Mouse (Mus musculus): Measurements from ENCODE around the gene Mcrip2. TPM values are rescaled to one million over a fixed set of nuclear protein-coding genes. Genes with fewer than 3 reads are reported as not detected.
A peak's percentile ranks its signal among the peaks of the same experiment; 100 is the strongest.

The Mcrip2 gene
- polyA plus RNA-seq, 1 experiment from 2014 or later, result 13.6 TPM

DNA sequence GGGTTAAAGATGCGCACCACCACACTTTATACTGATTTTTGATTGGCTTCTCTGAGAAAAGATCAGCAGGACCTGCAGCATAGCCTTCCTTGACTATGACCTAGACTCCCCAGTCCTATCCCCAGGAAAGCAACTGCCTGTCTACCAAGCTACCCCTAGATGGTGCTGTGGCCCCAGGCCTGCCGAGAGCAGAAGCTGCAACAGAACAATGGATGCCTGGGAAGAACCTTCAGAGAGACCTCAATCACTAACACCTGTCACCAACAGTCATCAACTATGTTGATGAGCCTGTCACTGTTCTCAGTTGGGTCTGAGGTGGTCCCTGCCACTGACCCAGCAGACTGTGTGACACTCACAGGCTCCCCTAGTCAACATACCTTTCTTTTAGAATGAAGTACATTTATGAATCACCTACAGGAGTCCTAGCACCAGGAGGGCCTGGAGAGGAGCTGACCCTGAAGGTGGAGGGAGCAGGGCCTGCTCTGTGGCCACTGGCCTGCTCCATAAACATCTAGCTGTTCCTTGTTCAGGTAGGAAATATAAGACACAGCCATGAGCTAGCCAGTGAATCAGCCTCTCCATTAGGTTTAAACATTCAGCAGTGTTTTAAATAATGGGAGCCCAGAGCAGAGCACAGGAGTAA, 25.5 kb upstream of the Mcrip2 start:
- Histone ChIP-seq H3K27me3 (ENCODE audit: low read depth, poor library complexity, severe bottlenecking) (no peaks in the 10 kb centered on the region), H3K36me3 (peaks cover 15% of the 10 kb centered on the region), H3K27ac (peak overlapping the region; percentile 67; the same call in 1 of the 2 replicates), H3K4me1 (peaks cover 15% of the 10 kb centered on the region), H3K9me3 (replicated peaks) (no peaks in the 10 kb centered on the region), H3K4me3 (no peak overlapping the region)
- peak; percentile 68 for DNase-seq (ENCODE audit: low spot score)
- 42% methylated on average over 2 of the region's 2 CpGs for WGBS

DNA sequence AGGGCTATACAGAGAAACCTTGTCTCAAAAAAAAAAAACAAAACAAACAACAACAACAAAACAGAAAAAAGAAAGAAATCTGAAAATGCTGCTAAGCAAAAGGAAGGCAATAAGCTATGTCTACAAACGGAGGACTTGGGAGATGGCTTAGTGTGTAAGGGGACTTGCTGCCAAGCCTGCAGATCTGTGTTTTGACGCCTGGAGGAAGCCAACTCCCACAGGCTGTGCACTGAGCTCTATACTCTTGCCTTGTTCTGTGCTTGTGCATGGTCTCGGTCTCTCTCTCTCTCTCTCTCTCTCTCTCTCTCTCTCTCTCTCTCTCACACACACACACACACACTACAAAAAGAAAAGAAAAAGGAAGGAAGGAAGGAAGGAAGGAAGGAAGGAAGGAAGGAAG, 20.3 kb upstream of the Mcrip2 start:
- H3K4me3 ChIP-seq, result no peak overlapping the region
- peaks cover 7% of the 10 kb centered on the region; the same call in 1 of the 2 replicates for H3K4me1 ChIP-seq
- WGBS, result 91% methylated on average over 3 of the region's 3 CpGs
- no peak for DNase-seq (ENCODE audit: low spot score)
- H3K9me3 ChIP-seq (replicated peaks), result no peaks in the 10 kb centered on the region
- H3K27ac ChIP-seq, result no peak overlapping the region
- peaks cover 58% of the 10 kb centered on the region for H3K36me3 ChIP-seq
- no peaks in the 10 kb centered on the region for H3K27me3 ChIP-seq (ENCODE audit: low read depth, poor library complexity, severe bottlenecking)

DNA sequence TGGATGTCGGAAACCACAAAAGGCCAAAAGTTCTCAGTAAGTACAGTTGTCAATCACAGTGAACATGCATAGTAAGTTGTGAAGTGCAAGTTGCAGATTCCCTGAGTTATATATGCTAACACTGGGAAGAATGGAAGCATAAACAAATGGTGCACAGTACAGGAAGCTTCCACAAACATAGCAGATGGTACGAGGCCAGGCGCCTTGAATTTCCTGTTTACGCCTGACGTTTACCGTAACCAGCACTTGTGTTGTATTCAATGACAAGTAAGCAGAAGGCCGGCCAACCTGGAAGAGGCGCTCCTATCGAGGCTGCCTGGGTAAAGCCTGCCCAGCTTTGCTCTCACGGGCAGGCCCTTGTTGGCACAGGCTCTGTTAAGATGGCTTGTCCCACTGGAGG, 18.9 kb upstream of the Mcrip2 start:
- H3K4me3 ChIP-seq, result no peak overlapping the region
- no peaks in the 10 kb centered on the region for H3K9me3 ChIP-seq (replicated peaks)
- WGBS, result 92% methylated on average over 10 of the region's 10 CpGs
- H3K27ac ChIP-seq, result no peak overlapping the region
- peaks cover 17% of the 10 kb centered on the region for H3K4me1 ChIP-seq
- H3K36me3 ChIP-seq, result peaks cover 72% of the 10 kb centered on the region
- DNase-seq (ENCODE audit: low spot score), result no peak
- no peaks in the 10 kb centered on the region for H3K27me3 ChIP-seq (ENCODE audit: low read depth, poor library complexity, severe bottlenecking)

DNA sequence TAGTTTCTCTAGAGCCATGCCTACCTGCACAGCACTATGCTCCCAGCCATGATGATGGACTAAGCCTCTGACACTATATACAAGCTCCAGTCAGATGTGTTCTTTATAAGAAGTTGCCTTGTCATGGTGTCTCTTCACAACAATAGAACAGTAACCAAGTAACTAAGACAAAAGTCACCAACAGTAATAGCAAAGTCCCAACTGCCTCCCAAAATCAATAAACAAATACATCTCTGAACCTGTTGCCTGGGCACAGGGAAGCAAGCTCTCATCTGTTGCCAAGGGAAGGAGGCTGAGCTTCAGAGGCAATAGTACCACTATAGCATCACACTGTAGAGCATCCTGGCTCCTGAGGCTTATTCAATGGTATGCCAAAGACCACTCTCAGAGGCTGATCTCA, 18.2 kb upstream of the Mcrip2 start:
- Histone ChIP-seq H3K9me3 (replicated peaks) (no peaks in the 10 kb centered on the region), H3K4me3 (no peak overlapping the region), H3K27me3 (ENCODE audit: low read depth, poor library complexity, severe bottlenecking) (no peaks in the 10 kb centered on the region), H3K36me3 (peaks cover 77% of the 10 kb centered on the region), H3K4me1 (peaks cover 24% of the 10 kb centered on the region), H3K27ac (no peak overlapping the region)
- DNase-seq (ENCODE audit: low spot score), result no peak

DNA sequence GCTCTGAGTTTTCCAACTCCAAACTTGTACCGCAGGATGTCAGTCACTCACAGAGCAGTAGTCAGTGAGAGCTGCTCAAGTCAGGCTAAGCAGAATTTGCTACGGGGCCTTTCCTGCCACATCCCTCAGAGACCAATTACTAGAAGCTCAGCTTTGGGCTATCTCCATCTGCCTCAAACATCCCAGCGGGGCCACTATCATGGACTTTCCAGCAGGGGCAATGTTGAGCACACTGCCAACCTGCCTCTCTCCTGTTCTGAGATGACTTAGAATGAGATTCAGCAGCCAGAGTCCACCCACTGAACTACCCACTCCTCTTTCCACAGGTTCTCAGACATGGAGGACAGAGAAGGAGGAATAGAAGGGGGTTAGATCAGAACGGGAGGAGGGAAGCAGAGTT, 17.1 kb upstream of the Mcrip2 start:
- Histone ChIP-seq H3K9me3 (replicated peaks) (no peaks in the 10 kb centered on the region), H3K4me1 (peaks cover 35% of the 10 kb centered on the region), H3K36me3 (peaks cover 76% of the 10 kb centered on the region), H3K27me3 (ENCODE audit: low read depth, poor library complexity, severe bottlenecking) (no peaks in the 10 kb centered on the region), H3K4me3 (no peak overlapping the region), H3K27ac (no peak overlapping the region)
- no peak for DNase-seq (ENCODE audit: low spot score)
- 60% methylated on average over 4 of the region's 4 CpGs for WGBS

DNA sequence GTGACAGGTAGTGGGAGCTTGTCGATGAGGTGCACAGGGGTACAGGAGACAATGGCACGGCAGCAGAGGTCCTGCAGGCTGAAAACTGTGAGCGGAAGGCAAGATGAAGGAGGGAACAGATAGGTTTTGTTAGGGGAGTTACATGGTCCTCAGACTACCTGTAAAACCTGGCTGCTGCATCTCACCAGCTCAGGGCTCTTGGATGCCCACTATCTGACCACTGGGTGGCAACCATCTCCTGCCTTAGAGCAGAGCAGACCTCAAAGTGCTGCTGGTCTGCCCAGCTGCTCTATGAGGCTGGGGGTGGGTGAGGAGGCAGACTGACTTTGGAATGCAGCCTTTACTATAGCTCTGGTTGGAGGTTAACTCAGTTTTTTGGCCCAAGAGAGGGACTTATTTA, 15.3 kb upstream of the Mcrip2 start:
- no peak for DNase-seq (ENCODE audit: low spot score)
- Histone ChIP-seq H3K27ac (no peak overlapping the region), H3K27me3 (ENCODE audit: low read depth, poor library complexity, severe bottlenecking) (no peaks in the 10 kb centered on the region), H3K9me3 (replicated peaks) (no peaks in the 10 kb centered on the region), H3K4me1 (peaks cover 53% of the 10 kb centered on the region), H3K4me3 (no peak overlapping the region), H3K36me3 (peaks cover 71% of the 10 kb centered on the region)
- WGBS, result 86% methylated on average over 3 of the region's 3 CpGs

DNA sequence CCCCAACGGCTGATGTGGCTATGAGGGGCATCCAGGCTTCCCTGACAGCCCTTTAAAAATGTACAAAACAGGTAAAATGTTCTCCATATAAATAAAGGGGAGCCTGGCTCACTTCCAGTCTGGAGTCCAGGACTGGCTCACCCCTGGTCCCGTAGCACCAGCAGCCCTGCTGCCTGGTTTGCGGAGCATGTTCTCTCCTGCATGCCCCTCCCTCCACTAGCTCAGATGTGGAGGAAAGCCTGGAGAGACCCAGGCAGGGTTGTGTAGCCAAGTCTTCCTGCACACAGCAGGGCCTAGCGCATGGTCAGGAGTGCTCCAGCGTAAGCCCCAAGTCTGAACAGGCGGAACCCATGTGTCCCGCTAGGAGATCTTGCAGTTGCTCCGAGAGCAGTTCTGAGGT, 14.7 kb upstream of the Mcrip2 start:
- peak overlapping the region; percentile 79 for H3K27ac ChIP-seq
- no peak for DNase-seq (ENCODE audit: low spot score)

DNA sequence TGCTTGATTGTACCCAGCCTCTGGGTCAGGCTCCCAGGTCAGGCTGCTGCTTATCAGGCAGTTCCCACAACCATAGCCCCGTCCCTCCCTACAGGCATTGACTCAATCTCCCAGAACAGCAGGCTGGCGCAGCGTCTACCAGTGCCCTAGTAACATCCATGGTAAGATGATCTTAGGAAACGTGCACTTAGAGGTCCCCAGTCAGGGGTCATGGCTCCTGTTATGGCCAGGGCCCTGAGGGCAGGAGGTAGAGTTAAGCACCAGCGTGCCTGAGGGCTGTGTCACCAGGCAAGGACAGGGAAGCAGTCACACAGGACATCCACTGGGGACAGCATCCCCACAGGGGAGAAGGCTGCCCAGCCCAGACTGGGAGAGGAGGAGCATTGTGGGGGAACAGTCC, 13.7 kb upstream of the Mcrip2 start:
- peaks cover 64% of the 10 kb centered on the region for H3K4me1 ChIP-seq
- H3K27ac ChIP-seq, result peak overlapping the region; percentile 79
- no peaks in the 10 kb centered on the region for H3K9me3 ChIP-seq (replicated peaks)
- no peak overlapping the region for H3K4me3 ChIP-seq
- peaks cover 71% of the 10 kb centered on the region for H3K36me3 ChIP-seq
- H3K27me3 ChIP-seq (ENCODE audit: low read depth, poor library complexity, severe bottlenecking), result no peaks in the 10 kb centered on the region
- DNase-seq (ENCODE audit: low spot score), result peak; percentile 54
- whole genome bisulfite sequencing, result 16% methylated on average over 5 of the region's 5 CpGs

More for the DNA sequence above, 14.7 kb upstream of the Mcrip2 start:
- Histone ChIP-seq H3K4me1 (peaks cover 58% of the 10 kb centered on the region), H3K4me3 (no peak overlapping the region), H3K36me3 (peaks cover 71% of the 10 kb centered on the region), H3K27me3 (ENCODE audit: low read depth, poor library complexity, severe bottlenecking) (no peaks in the 10 kb centered on the region), H3K9me3 (replicated peaks) (no peaks in the 10 kb centered on the region)
- 90% methylated on average over 8 of the region's 8 CpGs for WGBS

DNA sequence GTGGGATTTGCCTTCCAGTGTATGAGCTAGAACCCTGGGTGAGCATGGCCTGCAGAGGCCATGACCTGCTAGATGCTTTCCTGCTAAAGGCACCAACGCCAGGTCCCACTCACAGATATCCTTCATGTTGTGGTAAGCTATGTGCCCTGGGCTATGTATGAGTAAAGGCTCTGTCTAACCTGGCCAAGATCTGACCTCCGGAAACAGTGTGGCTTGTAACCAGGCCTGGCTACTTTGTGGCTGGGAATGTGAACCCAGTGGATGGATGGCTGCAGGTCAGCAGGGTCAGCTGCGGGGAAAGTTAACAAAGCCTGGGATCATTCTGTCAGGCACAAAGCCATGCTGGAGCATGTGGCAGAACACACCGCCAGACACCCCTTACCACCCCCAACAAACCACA, 13.1 kb upstream of the Mcrip2 start:
- WGBS, result 10% methylated on average over 4 of the region's 4 CpGs
- H3K27ac ChIP-seq, result peak overlapping the region; percentile 79
- peaks cover 71% of the 10 kb centered on the region for H3K36me3 ChIP-seq
- no peak for DNase-seq (ENCODE audit: low spot score)
- H3K4me3 ChIP-seq, result peak overlapping the region; percentile 20; the same call in 1 of the 2 replicates
- H3K4me1 ChIP-seq, result peaks cover 69% of the 10 kb centered on the region
- no peaks in the 10 kb centered on the region for H3K9me3 ChIP-seq (replicated peaks)
- H3K27me3 ChIP-seq (ENCODE audit: low read depth, poor library complexity, severe bottlenecking), result no peaks in the 10 kb centered on the region

DNA sequence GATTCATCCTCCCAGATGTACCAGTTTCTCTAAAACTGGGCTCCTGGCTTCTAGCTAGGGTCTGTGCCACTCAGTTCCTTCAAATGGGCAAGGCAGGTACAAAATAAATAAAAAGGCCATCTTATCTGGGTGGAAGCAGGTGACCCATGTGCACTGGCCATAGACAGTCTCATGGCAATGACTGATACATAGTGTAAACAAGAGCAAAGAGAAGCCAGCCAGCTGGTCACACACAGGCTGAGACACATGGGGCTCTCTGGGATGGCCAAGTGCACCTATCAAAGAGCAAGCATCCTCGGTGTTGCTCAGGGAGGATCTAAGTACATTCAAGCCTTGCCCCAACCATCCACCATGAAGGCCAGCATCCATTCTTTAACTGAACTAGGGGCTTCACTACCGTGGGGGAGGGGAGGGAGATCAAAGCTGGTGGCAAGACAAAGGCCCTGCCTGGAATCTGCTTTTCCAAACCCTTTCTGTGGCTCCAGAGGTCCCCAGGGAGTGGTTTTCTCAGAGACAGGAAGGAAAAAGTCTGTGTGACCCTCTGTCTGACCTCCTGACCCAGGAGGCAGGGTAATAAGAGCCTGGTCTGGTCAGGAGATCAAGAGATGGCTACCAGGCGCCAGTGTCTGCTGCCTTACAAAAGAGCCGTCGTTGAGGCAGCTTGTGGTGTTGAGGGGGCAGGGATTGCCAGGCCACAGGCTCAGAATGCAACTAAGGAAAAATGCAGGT, 12.5 kb upstream of the Mcrip2 start:
- H3K4me3 ChIP-seq, result peak overlapping the region; percentile 20; the same call in 1 of the 2 replicates
- no peaks in the 10 kb centered on the region for H3K9me3 ChIP-seq (replicated peaks)
- DNase-seq (ENCODE audit: low spot score), result peak; percentile 62
- WGBS, result under 1% methylated on average over 5 of the region's 5 CpGs
- peak overlapping the region; percentile 79 for H3K27ac ChIP-seq
- H3K36me3 ChIP-seq, result peaks cover 71% of the 10 kb centered on the region
- H3K4me1 ChIP-seq, result peaks cover 75% of the 10 kb centered on the region
- H3K27me3 ChIP-seq (ENCODE audit: low read depth, poor library complexity, severe bottlenecking), result no peaks in the 10 kb centered on the region

DNA sequence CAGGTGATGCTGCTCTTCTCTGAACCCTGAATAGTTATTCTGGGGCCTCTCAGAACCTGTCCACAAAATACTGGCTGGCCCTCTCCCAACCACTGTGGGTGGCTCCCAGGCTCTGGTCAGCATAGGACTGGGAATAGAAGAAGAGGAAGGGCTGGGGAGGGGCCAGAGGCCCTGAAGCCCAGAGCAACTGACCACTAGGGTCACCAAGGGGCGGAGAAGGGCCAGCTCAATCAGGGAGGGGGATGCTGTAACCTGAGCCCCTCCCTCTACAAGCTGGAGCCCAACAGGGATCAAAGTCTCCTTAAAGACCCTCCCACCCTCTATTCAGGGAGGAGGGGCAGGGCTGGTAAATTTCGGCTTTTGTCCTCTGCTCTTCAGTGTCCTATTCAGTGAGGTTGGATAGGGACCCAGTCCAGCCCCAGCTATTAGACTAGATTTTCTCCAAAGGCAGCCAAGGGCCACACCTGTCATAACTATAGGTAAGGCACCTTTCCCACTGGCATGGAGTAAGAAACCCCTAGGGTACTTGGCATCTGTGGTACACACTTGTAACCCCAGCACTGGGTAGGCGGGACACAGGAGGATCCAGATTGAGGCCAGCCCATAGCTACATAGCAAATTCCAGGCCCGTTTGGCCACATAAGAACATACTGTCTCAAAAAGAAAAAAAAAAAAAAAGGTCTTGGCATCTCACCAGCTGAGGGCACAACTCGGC, 11.8 kb upstream of the Mcrip2 start, which contains the start of gene Wfikkn1:
Gene Wfikkn1, minus strand, starts transcription at position 663 of the 715 bp plus-strand sequence.
- Histone ChIP-seq H3K4me1 (peaks cover 83% of the 10 kb centered on the region), H3K27ac (peak within 1 kb of the TSS; percentile 79), H3K4me3 (peak within 1 kb of the TSS; percentile 20; the same call in 1 of the 2 replicates)

DNA sequence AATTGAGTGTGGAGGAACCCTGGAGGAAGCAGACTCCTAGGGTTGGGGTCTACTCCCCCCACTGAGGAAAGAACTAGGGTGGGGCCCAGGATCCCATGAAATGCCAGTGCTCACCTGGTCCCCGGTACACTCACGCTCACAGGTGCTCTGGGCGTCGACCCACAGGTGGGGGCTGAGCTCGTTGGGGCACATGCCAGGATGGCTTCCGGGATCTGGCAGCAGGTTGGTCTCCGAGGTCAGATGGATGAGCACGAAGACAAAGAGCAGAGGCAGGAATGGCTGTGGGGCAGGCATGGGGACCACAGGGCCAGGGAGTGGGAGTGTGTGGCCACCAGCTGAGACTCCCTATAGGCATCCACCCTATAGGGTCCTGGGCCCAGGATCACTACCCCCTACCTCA, 11.2 kb upstream of the Mcrip2 start:
- DNase-seq (ENCODE audit: low spot score), result peak; percentile 30
- Histone ChIP-seq H3K27me3 (ENCODE audit: low read depth, poor library complexity, severe bottlenecking) (no peaks in the 10 kb centered on the region), H3K4me3 (0 out of 2 replicates have a peak overlapping the region, but pooled peaks have one; percentile 19), H3K9me3 (replicated peaks) (no peaks in the 10 kb centered on the region), H3K27ac (peak overlapping the region; percentile 79), H3K4me1 (peaks cover 83% of the 10 kb centered on the region), H3K36me3 (peaks cover 63% of the 10 kb centered on the region)
- 78% methylated on average over 8 of the region's 8 CpGs for WGBS

More for the DNA sequence above, 11.8 kb upstream of the Mcrip2 start, which contains the start of gene Wfikkn1:
- Histone ChIP-seq H3K36me3 (peaks cover 69% of the 10 kb centered on the region), H3K27me3 (ENCODE audit: low read depth, poor library complexity, severe bottlenecking) (no peaks in the 10 kb centered on the region), H3K9me3 (replicated peaks) (no peaks in the 10 kb centered on the region)
- peak; percentile 43 for DNase-seq (ENCODE audit: low spot score)
- 17% methylated on average over 5 of the region's 5 CpGs for WGBS

DNA sequence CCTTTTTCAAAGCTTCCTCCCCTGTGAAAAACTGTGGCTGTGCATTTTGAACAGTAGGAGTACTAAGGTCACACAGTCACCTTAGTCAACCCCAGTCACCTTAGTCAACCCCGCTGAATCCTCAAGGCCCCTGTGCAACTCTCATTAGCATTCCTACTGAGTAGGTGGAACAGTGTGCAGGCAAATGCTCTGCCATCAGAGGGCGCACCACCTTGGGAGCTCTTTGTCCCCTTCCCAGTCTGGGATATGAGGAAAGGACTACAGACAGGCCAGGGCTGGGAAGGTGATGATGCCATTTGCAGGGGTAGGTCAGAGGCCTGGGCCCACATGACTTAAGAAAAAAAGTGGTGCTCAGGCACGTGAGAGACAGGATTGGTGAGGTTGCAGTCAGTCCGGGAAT, 10.7 kb upstream of the Mcrip2 start:
- peaks cover 58% of the 10 kb centered on the region for H3K36me3 ChIP-seq
- WGBS, result 51% methylated on average over 4 of the region's 4 CpGs
- H3K27ac ChIP-seq, result 0 out of 2 replicates have a peak overlapping the region, but pooled peaks have one; percentile 79
- H3K4me3 ChIP-seq, result no peak overlapping the region
- H3K9me3 ChIP-seq (replicated peaks), result no peaks in the 10 kb centered on the region
- DNase-seq (ENCODE audit: low spot score), result peak; percentile 45
- no peaks in the 10 kb centered on the region for H3K27me3 ChIP-seq (ENCODE audit: low read depth, poor library complexity, severe bottlenecking)
- H3K4me1 ChIP-seq, result peaks cover 85% of the 10 kb centered on the region
